Mouse (Mus musculus): ENCODE measurements at regions not wholly inside any gene's neighbourhood (a gene's known extent, or its start where the extent isn't known, plus 50 kb on each side); places are given as distances from the start of the nearest gene placed in this dataset.
A peak's percentile ranks its signal among the peaks of the same experiment; 100 is the strongest.

DNA sequence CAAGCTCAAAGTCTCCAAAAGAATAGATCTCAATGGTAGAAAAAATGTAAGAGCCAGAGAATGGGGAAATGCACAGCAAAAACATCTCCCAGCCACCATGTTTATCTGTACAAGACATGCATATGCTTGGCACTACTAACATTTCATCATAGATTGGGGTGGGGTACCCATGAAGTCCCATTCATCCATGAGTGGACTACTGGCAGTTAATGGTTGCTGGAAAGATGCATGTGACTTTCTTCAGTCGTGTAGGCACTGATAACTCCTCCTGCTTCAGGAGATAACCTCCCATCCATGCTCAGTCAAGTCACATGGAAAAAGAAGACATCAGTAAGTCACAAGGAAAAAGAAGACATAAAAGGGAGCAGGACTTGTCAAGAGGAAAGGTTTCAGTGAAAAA, 65.3 kb downstream of the Lpar4 start:
- no peak for DNase-seq

DNA sequence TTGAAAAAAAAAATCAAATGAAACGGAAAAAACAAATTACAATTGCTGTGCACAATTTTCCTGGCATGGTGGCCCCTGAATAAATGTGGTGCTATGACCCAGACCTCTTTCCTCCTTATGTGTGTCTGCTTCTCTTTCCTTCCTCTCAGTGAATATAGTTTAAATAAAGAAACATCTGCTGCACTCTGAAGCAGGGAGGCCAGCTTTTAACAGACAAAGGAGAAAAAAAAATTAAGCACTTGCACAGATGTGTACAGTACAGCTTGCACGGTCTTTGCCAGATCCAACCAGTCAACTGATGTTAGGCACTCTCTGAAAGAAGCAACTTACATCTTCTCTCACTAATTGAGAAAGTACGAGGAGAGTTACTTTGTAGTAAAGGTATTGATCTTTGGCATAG, 66.4 kb downstream of the Lpar4 start:
- DNase-seq, result peak; percentile 91

DNA sequence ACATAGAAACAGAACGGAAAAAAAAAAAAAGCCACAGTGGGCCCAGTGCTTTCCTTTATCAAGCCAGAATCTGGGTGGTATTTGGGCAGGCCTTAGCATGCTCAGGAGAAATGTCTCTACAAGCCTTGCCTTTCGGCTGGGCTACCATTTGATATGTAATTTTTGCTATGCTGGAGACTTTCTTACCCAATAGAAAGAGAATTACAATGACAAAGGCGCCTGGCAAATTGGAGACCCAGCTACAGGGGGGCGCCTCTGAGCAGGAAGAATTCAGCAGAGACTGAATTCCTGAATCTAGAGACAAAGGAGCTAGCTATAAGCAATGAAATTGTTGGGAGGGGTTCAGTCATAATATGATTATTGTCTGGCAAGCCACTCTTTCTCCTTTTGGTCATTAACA, 67.4 kb downstream of the Lpar4 start:
- DNase-seq, result no peak

DNA sequence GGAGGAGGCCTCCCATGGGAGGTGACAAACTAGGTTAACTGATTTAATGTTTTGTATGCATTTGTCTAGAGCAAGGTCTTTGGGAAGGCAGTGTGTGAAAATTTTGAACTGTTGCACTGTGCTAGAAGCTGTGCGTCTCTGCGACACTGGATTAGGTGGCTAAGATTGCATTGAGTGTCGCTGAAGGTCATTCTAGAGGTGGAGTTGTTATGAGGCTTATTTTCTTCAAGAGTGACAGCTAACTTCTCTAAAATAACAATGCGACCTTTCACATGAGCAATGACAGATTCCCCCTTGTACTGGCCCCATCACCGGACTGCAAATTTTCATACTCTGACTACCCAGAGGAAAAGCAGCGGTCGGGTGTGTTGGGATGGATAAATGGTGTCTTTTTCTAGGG, 83.8 kb upstream of the P2ry10 start:
- DNase-seq, result peak; percentile 14

DNA sequence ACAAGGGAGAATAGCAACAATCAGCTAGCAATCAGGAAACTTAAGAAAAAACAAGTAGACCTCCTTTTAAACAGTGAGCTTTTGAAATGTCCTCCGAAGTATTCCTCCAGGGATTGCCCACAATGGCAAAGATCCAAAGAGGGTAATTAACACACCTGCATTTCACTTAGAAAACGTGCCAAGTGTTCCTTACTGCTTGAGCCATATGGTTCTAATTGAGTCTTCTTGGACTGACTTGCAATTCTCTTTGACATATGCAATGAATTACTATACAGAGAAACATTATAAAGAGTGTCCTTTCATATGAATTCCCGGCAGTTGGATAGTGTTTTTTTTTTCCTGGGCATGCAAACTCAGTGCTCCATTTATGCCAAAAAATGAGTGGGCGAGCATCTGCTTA, 79.3 kb upstream of the P2ry10 start:
- DNase-seq, result no peak

DNA sequence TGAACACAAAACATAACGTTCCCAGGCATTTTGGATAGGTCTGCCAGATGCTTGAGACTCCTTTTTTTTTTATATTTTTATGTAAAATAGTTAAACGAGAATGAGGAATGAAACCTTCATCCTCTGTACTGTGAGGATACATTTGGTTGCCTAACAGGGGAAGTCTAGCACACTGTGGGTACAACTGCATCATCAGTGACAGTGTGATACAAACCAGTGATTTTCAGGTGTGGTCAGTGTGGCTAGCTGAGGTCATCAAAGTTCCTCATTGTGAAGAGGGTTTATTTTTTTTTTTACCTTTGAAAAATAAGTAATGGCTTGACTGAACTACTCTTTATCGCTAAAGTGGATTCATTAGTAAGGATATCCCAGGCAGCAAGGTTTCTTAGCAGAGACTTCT, 75.7 kb upstream of the P2ry10 start:
- no peak for DNase-seq

DNA sequence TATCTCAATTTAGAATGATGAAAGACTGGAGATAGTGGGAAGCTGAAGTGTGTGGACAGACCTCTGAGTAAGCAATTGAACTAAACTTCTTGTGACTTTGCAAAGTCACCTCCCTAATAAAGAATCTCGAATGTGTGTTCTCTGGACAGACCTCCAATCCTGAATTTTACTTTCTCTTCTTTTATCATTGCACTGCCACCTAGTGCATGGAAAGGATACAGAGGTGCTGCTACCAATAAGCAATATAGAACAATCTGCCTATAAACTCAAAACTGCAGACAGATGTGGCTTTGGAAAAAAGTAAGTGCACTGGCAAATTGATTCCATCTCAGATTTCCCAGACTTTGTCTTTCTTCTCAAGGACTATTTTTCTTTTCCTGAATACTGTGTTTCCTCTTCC, 73.0 kb upstream of the P2ry10 start:
- no peak for DNase-seq

DNA sequence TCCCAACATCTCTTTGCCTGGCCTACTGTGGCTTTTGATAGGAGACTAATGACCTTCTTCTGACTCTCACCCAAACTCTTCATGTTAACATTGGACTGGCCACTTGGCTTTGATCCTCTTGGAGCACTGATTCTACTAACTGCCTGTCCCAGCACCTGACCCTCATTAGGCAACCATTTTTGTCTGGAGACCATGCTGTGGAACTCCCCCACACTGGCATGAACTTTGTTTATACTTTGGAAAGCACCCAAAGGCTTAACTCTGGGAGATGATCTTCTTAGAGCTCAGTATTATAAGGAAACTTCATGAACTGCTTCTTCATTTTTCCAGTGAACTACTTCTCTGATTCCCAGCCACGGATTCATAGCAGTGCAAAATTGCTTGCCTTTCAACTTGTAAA, 56.6 kb upstream of the P2ry10 start:
- peak; percentile 71 for DNase-seq

DNA sequence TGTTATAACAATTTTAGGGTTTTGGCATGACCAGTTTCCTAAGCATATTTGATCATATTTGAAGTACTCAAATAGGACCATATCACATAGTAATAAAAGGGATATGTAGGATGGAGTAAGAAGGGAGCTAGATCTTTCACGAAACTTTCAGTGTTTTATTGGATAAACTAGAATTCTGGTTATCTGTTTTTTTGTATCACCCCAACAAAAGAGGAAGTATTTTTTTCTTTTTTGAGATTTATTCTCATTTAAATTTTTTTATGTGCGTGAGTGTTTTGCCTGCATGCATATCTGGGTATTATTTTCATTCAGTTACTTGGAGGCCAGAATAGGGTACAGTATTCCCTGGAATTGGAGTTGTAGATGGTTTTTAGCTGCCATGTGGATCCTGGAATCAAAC, 50.3 kb upstream of the P2ry10 start:
- DNase-seq, result no peak

All from heart, adult 11 months (tissue).